Mouse (Mus musculus): Measurements from ENCODE around the gene Pitx2.

The Pitx2 gene

GRCm38 (mm10) chr3:129215751-129216331 lies 16.2 kb downstream of the Pitx2 start:
- in situ Hi-C loops (cut with MboI, MseI): loop anchor here (10.0 to 25.0 kb wide), 2 partner anchors 1331 to 1554 kb away; no protein-coding TSS in a partner anchor

- in situ Hi-C loops (cut with MboI, MseI): loop anchor here (10.0 to 25.0 kb wide), 2 partner anchors 1332 to 1554 kb away; no protein-coding TSS in a partner anchor
Measured at GRCm38 (mm10) chr3:129216491-129216890, 16.8 kb downstream of the Pitx2 start.

GRCm38 (mm10) chr3:129216911-129217561 lies 17.4 kb downstream of the Pitx2 start:
- in situ Hi-C loops (cut with MboI, MseI): loop anchor here (10.0 to 25.0 kb wide), 2 partner anchors 1332 to 1555 kb away; no protein-coding TSS in a partner anchor

- in situ Hi-C loops (cut with MboI, MseI): loop anchor here (10.0 to 25.0 kb wide), 2 partner anchors 1333 to 1556 kb away; no protein-coding TSS in a partner anchor
Measured at GRCm38 (mm10) chr3:129217862-129218370, 18.2 kb downstream of the Pitx2 start.

GRCm38 (mm10) chr3:129218371-129218921 lies 18.8 kb downstream of the Pitx2 start:
- in situ Hi-C loops (cut with MboI, MseI): loop anchor here (10.0 to 25.0 kb wide), 2 partner anchors 1334 to 1556 kb away; no protein-coding TSS in a partner anchor

- in situ Hi-C loops (cut with MboI, MseI): loop anchor here (25.0 kb wide), 1 partner anchor 1558 kb away; no protein-coding TSS in a partner anchor
Measured at GRCm38 (mm10) chr3:129220086-129220670, 20.5 kb downstream of the Pitx2 start.

- in situ Hi-C loops (cut with MboI, MseI): loop anchor here (25.0 kb wide), 1 partner anchor 1559 kb away; no protein-coding TSS in a partner anchor
Measured at GRCm38 (mm10) chr3:129220681-129221379, 21.2 kb downstream of the Pitx2 start.

GRCm38 (mm10) chr3:129221380-129222260 lies 21.9 kb downstream of the Pitx2 start:
- in situ Hi-C loops (cut with MboI, MseI): loop anchor here (25.0 kb wide), 1 partner anchor 1559 kb away; no protein-coding TSS in a partner anchor

- in situ Hi-C loops (cut with MboI, MseI): loop anchor here (25.0 kb wide), 1 partner anchor 1560 kb away; no protein-coding TSS in a partner anchor
Measured at GRCm38 (mm10) chr3:129222448-129223290, 23.0 kb downstream of the Pitx2 start.

- in situ Hi-C loops (cut with MboI, MseI): loop anchor here (25.0 kb wide), 1 partner anchor 1561 kb away; no protein-coding TSS in a partner anchor
Measured at GRCm38 (mm10) chr3:129223401-129223800, 23.7 kb downstream of the Pitx2 start.

- in situ Hi-C loops (cut with MboI, MseI): loop anchor here (25.0 kb wide), 1 partner anchor 1562 kb away; no protein-coding TSS in a partner anchor
Measured at GRCm38 (mm10) chr3:129223964-129224805, 24.5 kb downstream of the Pitx2 start.

- in situ Hi-C loops (cut with MboI, MseI): loop anchor here (25.0 kb wide), 1 partner anchor 1563 kb away; no protein-coding TSS in a partner anchor
Measured at GRCm38 (mm10) chr3:129224806-129225576, 25.3 kb downstream of the Pitx2 start.

GRCm38 (mm10) chr3:129225577-129226289 lies 26.1 kb downstream of the Pitx2 start:
- in situ Hi-C loops (cut with MboI, MseI): no loop called here

GRCm38 (mm10) chr3:129226681-129227080 lies 27.0 kb downstream of the Pitx2 start:
- in situ Hi-C loops (cut with MboI, MseI): no loop called here

- in situ Hi-C loops (cut with MboI, MseI): no loop called here
Measured at GRCm38 (mm10) chr3:129227331-129227730, 27.7 kb downstream of the Pitx2 start.

GRCm38 (mm10) chr3:129238010-129238409 lies 38.3 kb downstream of the Pitx2 start:
- in situ Hi-C loops (cut with MboI, MseI): no loop called here

All from regulatory T cell (primary cell).